Mouse (Mus musculus): Measurements from ENCODE around the gene Slc39a13.

DNA sequence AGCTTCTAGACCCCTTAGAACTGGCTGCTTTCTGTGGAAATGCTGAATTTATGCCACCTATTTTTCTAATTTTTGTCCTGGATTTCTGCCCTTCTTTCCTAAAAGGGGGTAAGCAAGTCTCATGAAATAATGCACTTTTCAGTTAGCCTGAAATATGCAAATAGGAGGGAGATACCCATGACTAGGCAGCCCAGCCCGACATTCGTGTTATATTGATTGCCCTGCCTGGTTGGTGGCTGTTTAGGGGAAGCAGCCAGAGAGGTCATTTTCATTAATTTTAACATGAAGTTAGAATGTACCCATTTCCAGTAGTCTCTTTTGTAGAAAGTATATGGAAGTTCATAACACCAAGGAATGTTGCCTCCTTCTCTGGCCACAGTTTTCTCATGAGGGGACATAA, 56.3 kb downstream of the Slc39a13 start:
- TF ChIP-seq POLR2A (IDR thresholded peaks at IDR 0.05; ENCODE audit: borderline replicate concordance, extremely low read depth, low read depth, low read length) (no peak), CTCF (IDR thresholded peaks at IDR 0.05; ENCODE audit: insufficient read depth, low read length) (no peak)

Data from lung, adult 2 months (tissue).